Comparison of ENCODE assay signal across 8 mouse cellular contexts in genomic region chr6:65584870-65585332, GRCm38 (mm10). TPM values are rescaled to one million over a fixed set of nuclear protein-coding genes. Genes with fewer than 3 reads are reported as not detected.
DNase-seq lines count a peak whose midpoint lies in the region; ATAC-seq lines count a peak whose summit lies in the region.

No protein-coding gene starts in this region.

- no peaks in the 10 kb centered on the region for H3K9me3 ChIP-seq in neural tube, embryonic 14.5 days (ENCODE audit: control insufficient read depth, low read length)
- H3K9me3 ChIP-seq in heart, embryonic 10.5 days, result no peaks in the 10 kb centered on the region
- H3K9me3 ChIP-seq in megakaryocyte, embryonic 14.5 days, result no peaks in the 10 kb centered on the region
- H3K9me3 ChIP-seq in kidney, embryonic 14.5 days (ENCODE audit: control insufficient read depth, low read length), result no peaks in the 10 kb centered on the region

- no peaks in the 10 kb centered on the region for H3K27me3 ChIP-seq in neural tube, embryonic 14.5 days (ENCODE audit: control insufficient read depth, insufficient read depth, low read length)
- no peaks in the 10 kb centered on the region for H3K27me3 ChIP-seq in heart, embryonic 10.5 days (ENCODE audit: insufficient read depth, poor library complexity, severe bottlenecking)
- no peaks in the 10 kb centered on the region for H3K27me3 ChIP-seq in megakaryocyte, embryonic 14.5 days (replicated peaks)
- H3K27me3 ChIP-seq in kidney, embryonic 14.5 days (ENCODE audit: control insufficient read depth, insufficient read depth, low read length), result no peaks in the 10 kb centered on the region

- no peak overlapping the region for H3K27ac ChIP-seq in neural tube, embryonic 14.5 days (ENCODE audit: low read depth, low read length)
- H3K27ac ChIP-seq in heart, embryonic 10.5 days, result peak overlapping the region; percentile 59; the same call in 1 of the 2 replicates
- H3K27ac ChIP-seq in kidney, embryonic 14.5 days (ENCODE audit: low read depth, low read length), result no peak overlapping the region

- H3K4me2 ChIP-seq in neural tube, embryonic 14.5 days (ENCODE audit: low read depth, low read length), result no peak overlapping the region
- no peak overlapping the region for H3K4me2 ChIP-seq in kidney, embryonic 14.5 days (replicated peaks; ENCODE audit: low read depth, low read length)

- WGBS in neural tube, embryonic 14.5 days, result 32% methylated on average over 4 of the region's 4 CpGs
- 39% methylated on average over 4 of the region's 4 CpGs for WGBS in heart, embryonic 10.5 days
- WGBS in kidney, embryonic 14.5 days, result 55% methylated on average over 4 of the region's 4 CpGs

- H3K9ac ChIP-seq in neural tube, embryonic 14.5 days (replicated peaks; ENCODE audit: low read depth, low read length), result no peak overlapping the region
- H3K9ac ChIP-seq in kidney, embryonic 14.5 days (ENCODE audit: low read depth, low read length), result no peak overlapping the region

- no peak for DNase-seq in neural tube, embryonic 10.5 days (ENCODE audit: extremely low spot score, low spot score)
- DNase-seq in heart, embryonic 10.5 days (ENCODE audit: low spot score), result no peak
- peak; percentile 33 to 47 for DNase-seq in layer of hippocampus, postnatal 10 days (ENCODE audit: low spot score in 2 of 2)
- DNase-seq in thymus, postnatal 14 days, result no peak
- DNase-seq in embryo, embryonic 11 days, result no peak

- no peaks in the 10 kb centered on the region for H3K4me1 ChIP-seq in neural tube, embryonic 14.5 days (ENCODE audit: control insufficient read depth, insufficient read depth, low read length)
- H3K4me1 ChIP-seq in heart, embryonic 10.5 days, result peaks cover 8% of the 10 kb centered on the region; the same call in 1 of the 2 replicates
- peaks cover 87% of the 10 kb centered on the region for H3K4me1 ChIP-seq in megakaryocyte, embryonic 14.5 days
- H3K4me1 ChIP-seq in kidney, embryonic 14.5 days (ENCODE audit: control insufficient read depth, insufficient read depth, low read length), result no peaks in the 10 kb centered on the region

- no peaks in the 10 kb centered on the region for H3K36me3 ChIP-seq in neural tube, embryonic 14.5 days (ENCODE audit: control insufficient read depth, insufficient read depth, low read length)
- H3K36me3 ChIP-seq in heart, embryonic 10.5 days, result no peaks in the 10 kb centered on the region
- no peaks in the 10 kb centered on the region for H3K36me3 ChIP-seq in megakaryocyte, embryonic 14.5 days (replicated peaks; ENCODE audit: low read length)
- H3K36me3 ChIP-seq in kidney, embryonic 14.5 days (ENCODE audit: control insufficient read depth, insufficient read depth, low read length), result no peaks in the 10 kb centered on the region

- H3K4me3 ChIP-seq in neural tube, embryonic 14.5 days (ENCODE audit: low read depth, low read length), result no peak overlapping the region
- no peak overlapping the region for H3K4me3 ChIP-seq in heart, embryonic 10.5 days
- peak overlapping the region; percentile 81 for H3K4me3 ChIP-seq in megakaryocyte, embryonic 14.5 days (replicated peaks)
- no peak overlapping the region for H3K4me3 ChIP-seq in kidney, embryonic 14.5 days (ENCODE audit: low read length)

- ATAC-seq in neural tube, embryonic 14.5 days (ENCODE audit: low read depth), result peak; percentile 24; the same call in 1 of the 2 replicates
- no peak for ATAC-seq in kidney, embryonic 14.5 days (ENCODE audit: low FRiP score, low TSS enrichment)

RNA-seq across cellular contexts. Expression of gene Tnip3, which starts 59.8 kb away (rescaled TPM):
- 0.08 TPM in 1 of 2 replicates, not detected in the other for polyA plus RNA-seq in neural tube, embryonic 14.5 days (2014; fragmentation: Nextera tagmentation; extraction: Ambion mirVana)
- polyA plus RNA-seq in heart, embryonic 10.5 days (2016; fragmentation: Nextera tagmentation; extraction: Ambion mirVana), result not detected in 2 replicates
- total RNA-seq in layer of hippocampus, postnatal 10 days (2021), result not detected
- 0.20 TPM in 1 of 2 replicates, not detected in the other for polyA plus RNA-seq in megakaryocyte, embryonic 14.5 days (2012; ENCODE audit: insufficient read depth, low replicate concordance)
- not detected in 2 replicates for polyA plus RNA-seq in kidney, embryonic 14.5 days (2014; fragmentation: Nextera tagmentation; extraction: Ambion mirVana)

Comparison
In these comparisons a context has a peak if more than half of its experiments do, and no peak if none do; other contexts are left out.
1. DNase-seq: peak in layer of hippocampus, postnatal 10 days (2 of 2); none in neural tube, embryonic 10.5 days (single experiment), heart, embryonic 10.5 days (single experiment), thymus, postnatal 14 days (single experiment) and embryo, embryonic 11 days (single experiment).